Mouse (Mus musculus): ENCODE measurements at regions not wholly inside any gene's neighbourhood (a gene's known extent, or its start where the extent isn't known, plus 50 kb on each side); places are given as distances from the start of the nearest gene placed in this dataset.
"Not testable (repeated sequence)": the region's sequence is repeated elsewhere in the genome, so short reads cannot be mapped to it uniquely, and the experiment has no call there.

- ATAC-seq (ENCODE audit: low FRiP score) (no peak), DNase-seq (ENCODE audit: low spot score, missing footprints) (no peak)
- Histone ChIP-seq H3K27me3 (ENCODE audit: control insufficient read depth, insufficient read depth, low read length) (no peaks in the 10 kb centered on the region), H3K9me3 (ENCODE audit: control insufficient read depth, low read length) (no peaks in the 10 kb centered on the region), H3K9ac (ENCODE audit: low read length) (no peak overlapping the region), H3K36me3 (ENCODE audit: control insufficient read depth, insufficient read depth, low read length) (no peaks in the 10 kb centered on the region), H3K4me3 (ENCODE audit: low read depth, low read length) (no peak overlapping the region), H3K4me1 (ENCODE audit: control insufficient read depth, insufficient read depth, low read length) (no peaks in the 10 kb centered on the region), H3K4me2 (no peak overlapping the region), H3K27ac (ENCODE audit: low read depth, low read length) (no peak overlapping the region)
- WGBS = 96% methylated on average over 1 of the region's 1 CpGs
These were observed 734.8 kb upstream of the 4930452B06Rik start for GRCm38 (mm10) chr14:9400861-9401260.

GRCm38 (mm10) chr14:9393271-9393771 lies 727.3 kb upstream of the 4930452B06Rik start:
- no peaks in the 10 kb centered on the region for H3K4me1 ChIP-seq (ENCODE audit: control insufficient read depth, insufficient read depth, low read length)
- DNase-seq (ENCODE audit: low spot score, missing footprints) = peak; percentile 93
- H3K36me3 ChIP-seq (ENCODE audit: control insufficient read depth, insufficient read depth, low read length) = no peaks in the 10 kb centered on the region
- H3K4me2 ChIP-seq = no peak overlapping the region
- ATAC-seq (ENCODE audit: low FRiP score) = peak; percentile 57; the same call in 1 of the 2 replicates
- H3K9ac ChIP-seq (ENCODE audit: low read length) = no peak overlapping the region
- H3K27ac ChIP-seq (ENCODE audit: low read depth, low read length) = no peak overlapping the region
- H3K27me3 ChIP-seq (ENCODE audit: control insufficient read depth, insufficient read depth, low read length) = no peaks in the 10 kb centered on the region
- no peak overlapping the region for H3K4me3 ChIP-seq (ENCODE audit: low read depth, low read length)
- WGBS = 16% methylated on average over 4 of the region's 4 CpGs
- no peaks in the 10 kb centered on the region for H3K9me3 ChIP-seq (ENCODE audit: control insufficient read depth, low read length)

- H3K27ac ChIP-seq (ENCODE audit: low read depth, low read length); H3K27me3 ChIP-seq (ENCODE audit: control insufficient read depth, insufficient read depth, low read length); ATAC-seq (ENCODE audit: low FRiP score); H3K4me2 ChIP-seq; H3K4me1 ChIP-seq (ENCODE audit: control insufficient read depth, insufficient read depth, low read length); H3K9ac ChIP-seq (ENCODE audit: low read length); H3K36me3 ChIP-seq (ENCODE audit: control insufficient read depth, insufficient read depth, low read length); H3K4me3 ChIP-seq (ENCODE audit: low read depth, low read length); DNase-seq (ENCODE audit: low spot score, missing footprints); H3K9me3 ChIP-seq (ENCODE audit: control insufficient read depth, low read length): not testable (repeated sequence)
- WGBS = 93% methylated on average over 5 of the region's 5 CpGs
These were observed 724.0 kb upstream of the 4930452B06Rik start for GRCm38 (mm10) chr14:9389878-9390536.

GRCm38 (mm10) chr14:9389180-9389579 lies 723.1 kb upstream of the 4930452B06Rik start:
- Histone ChIP-seq H3K27ac (ENCODE audit: low read depth, low read length) (no peak overlapping the region), H3K9me3 (ENCODE audit: control insufficient read depth, low read length) (no peaks in the 10 kb centered on the region), H3K4me2 (no peak overlapping the region), H3K4me3 (ENCODE audit: low read depth, low read length) (no peak overlapping the region), H3K4me1 (ENCODE audit: control insufficient read depth, insufficient read depth, low read length) (no peaks in the 10 kb centered on the region), H3K36me3 (ENCODE audit: control insufficient read depth, insufficient read depth, low read length) (no peaks in the 10 kb centered on the region), H3K9ac (ENCODE audit: low read length) (no peak overlapping the region), H3K27me3 (ENCODE audit: control insufficient read depth, insufficient read depth, low read length) (no peaks in the 10 kb centered on the region)
- DNase-seq (ENCODE audit: low spot score, missing footprints) = no peak
- no peak for ATAC-seq (ENCODE audit: low FRiP score)
- WGBS = 76% methylated on average over 7 of the region's 7 CpGs
